Mouse (Mus musculus): ENCODE measurements at regions not wholly inside any gene's neighbourhood (a gene's known extent, or its start where the extent isn't known, plus 50 kb on each side); places are given as distances from the start of the nearest gene placed in this dataset.

GRCm38 (mm10) chr14:76226621-76227297 lies 116.1 kb downstream of the Nufip1 start:
- DNase-seq (ENCODE audit: low read depth in 3 of 3, low spot score in 3 of 3) (no peak), ATAC-seq (ENCODE audit: insufficient read depth) (no peak)
- Histone ChIP-seq H3K27me3 (ENCODE audit: control insufficient read depth, insufficient read depth, low read length) (no peaks in the 10 kb centered on the region), H3K9ac (replicated peaks) (no peak overlapping the region), H3K36me3 (replicated peaks; ENCODE audit: control insufficient read depth, insufficient read depth, low read depth) (no peaks in the 10 kb centered on the region), H3K4me2 (ENCODE audit: low read depth) (no peak overlapping the region), H3K27ac (no peak overlapping the region), H3K4me3 (ENCODE audit: insufficient read depth in 1 of 2, low read depth in 2 of 2, low read length in 2 of 2) (no peak overlapping the region), H3K9me3 (ENCODE audit: control insufficient read depth, low read length) (no peaks in the 10 kb centered on the region), H3K4me1 (replicated peaks; ENCODE audit: control insufficient read depth in 2 of 2, insufficient read depth in 2 of 2, low read length in 1 of 2) (peaks cover 11 to 14% of the 10 kb centered on the region in 2 experiments)
- 49% methylated on average over 4 of the region's 4 CpGs for WGBS (ENCODE audit: insufficient replicate concordance)
- TF ChIP-seq CTCF (IDR thresholded peaks at IDR 0.05; ENCODE audit: low read depth) (no peak), EP300 (IDR thresholded peaks at IDR 0.05; ENCODE audit: low read depth) (no peak)

DNA sequence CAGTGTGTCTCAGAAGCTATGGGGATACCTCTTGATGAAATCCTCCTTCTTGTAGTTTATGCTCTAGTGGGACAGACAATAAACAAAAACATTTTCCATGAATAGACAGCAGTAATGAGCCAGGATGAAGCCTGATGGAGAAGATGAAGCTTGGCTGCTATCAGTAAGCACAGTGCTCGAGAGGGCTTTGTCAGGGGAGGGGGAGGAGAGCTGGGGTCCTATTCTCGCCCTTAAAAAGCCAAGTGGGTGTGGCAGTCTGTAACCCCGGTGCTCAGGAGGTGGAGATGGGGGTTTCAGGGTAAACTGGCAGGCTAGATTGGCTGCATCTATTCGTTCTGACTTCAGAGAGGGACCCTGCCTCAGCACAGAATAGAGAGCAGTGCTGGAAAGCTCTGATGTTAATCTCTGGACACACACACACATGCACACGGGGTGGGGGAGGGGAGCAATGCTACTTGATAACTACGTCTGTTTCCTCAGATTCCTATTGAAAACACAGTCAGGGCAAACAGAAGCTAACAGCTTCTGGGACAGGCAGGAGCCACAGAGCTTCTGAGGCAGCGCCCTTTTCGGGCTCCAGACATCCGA lies 118.4 kb downstream of the Nufip1 start:
- peak; percentile 77 for ATAC-seq (ENCODE audit: insufficient read depth)
- TF ChIP-seq CTCF (IDR thresholded peaks at IDR 0.05; ENCODE audit: low read depth) (no peak), EP300 (IDR thresholded peaks at IDR 0.05; ENCODE audit: low read depth) (peak; percentile 18; the same call in 1 of the 2 replicates)

DNA sequence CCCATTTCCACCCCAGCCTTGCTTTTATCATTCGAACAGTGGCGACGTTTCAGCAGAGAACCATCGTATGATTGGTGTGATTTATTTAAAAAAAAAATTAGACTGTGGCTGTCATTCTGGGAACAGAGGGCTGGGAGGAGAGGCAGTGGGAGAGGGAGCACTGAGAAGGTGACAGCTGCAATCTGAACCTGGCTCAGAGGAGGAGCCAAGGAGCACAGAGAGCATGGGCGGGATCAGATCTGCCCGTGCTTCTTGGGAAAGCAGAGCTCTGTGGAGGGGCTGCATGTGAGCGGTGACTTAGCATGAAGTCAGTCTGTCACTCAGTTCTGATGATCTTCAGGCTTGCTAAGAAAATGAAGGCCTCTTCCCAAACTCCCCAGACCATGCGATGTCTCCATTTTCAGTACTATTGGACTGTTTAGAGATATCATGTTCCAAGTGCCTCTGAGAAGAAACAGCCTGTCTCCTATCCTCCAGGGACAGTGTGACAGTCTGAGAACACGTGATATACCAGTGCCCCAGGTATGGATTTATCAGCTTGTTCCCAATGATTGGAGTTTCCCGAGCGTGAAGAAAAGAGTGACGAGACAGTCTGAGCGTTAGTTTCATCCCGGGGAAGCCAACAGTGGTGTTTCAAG lies 129.3 kb downstream of the Nufip1 start:
- Histone ChIP-seq H3K36me3 (replicated peaks; ENCODE audit: control insufficient read depth, insufficient read depth, low read depth) (no peaks in the 10 kb centered on the region), H3K4me1 (replicated peaks; ENCODE audit: control insufficient read depth in 2 of 2, insufficient read depth in 2 of 2, low read length in 1 of 2) (peaks cover 2 to 10% of the 10 kb centered on the region in 2 experiments; a peak in 3 of 4 replicates), H3K9ac (replicated peaks) (no peak overlapping the region), H3K4me2 (ENCODE audit: low read depth) (no peak overlapping the region), H3K9me3 (ENCODE audit: control insufficient read depth, low read length) (no peaks in the 10 kb centered on the region), H3K4me3 (ENCODE audit: insufficient read depth in 1 of 2, low read depth in 2 of 2, low read length in 2 of 2) (no peak overlapping the region), H3K27me3 (ENCODE audit: control insufficient read depth, insufficient read depth, low read length) (no peaks in the 10 kb centered on the region), H3K27ac (no peak overlapping the region)
- WGBS (ENCODE audit: insufficient replicate concordance): 72% methylated on average over 14 of the region's 14 CpGs
- ATAC-seq (ENCODE audit: insufficient read depth): no peak
- DNase-seq (ENCODE audit: low read depth in 3 of 3, low spot score in 3 of 3): no peak
- no peak for TF ChIP-seq EP300 (IDR thresholded peaks at IDR 0.05; ENCODE audit: low read depth)
- TF ChIP-seq CTCF (IDR thresholded peaks at IDR 0.05; ENCODE audit: low read depth): no peak

More for the DNA sequence above, 118.4 kb downstream of the Nufip1 start:
- peaks cover 7 to 8% of the 10 kb centered on the region in 2 experiments for H3K4me1 ChIP-seq (replicated peaks; ENCODE audit: control insufficient read depth in 2 of 2, insufficient read depth in 2 of 2, low read length in 1 of 2)
- no peaks in the 10 kb centered on the region for H3K36me3 ChIP-seq (replicated peaks; ENCODE audit: control insufficient read depth, insufficient read depth, low read depth)
- H3K27me3 ChIP-seq (ENCODE audit: control insufficient read depth, insufficient read depth, low read length): no peaks in the 10 kb centered on the region
- H3K4me3 ChIP-seq (ENCODE audit: insufficient read depth in 1 of 2, low read depth in 2 of 2, low read length in 2 of 2): peak overlapping the region in 1 of 2 experiments; percentile 5; a peak in 1 of 4 replicates
- no peak overlapping the region for H3K9ac ChIP-seq (replicated peaks)
- DNase-seq (ENCODE audit: low read depth in 3 of 3, low spot score in 3 of 3): peak in 2 of 3 experiments; percentile 4 to 17
- H3K4me2 ChIP-seq (ENCODE audit: low read depth): peak overlapping the region; percentile 40
- 10% methylated on average over 9 of the region's 9 CpGs for WGBS (ENCODE audit: insufficient replicate concordance)
- no peak overlapping the region for H3K27ac ChIP-seq
- H3K9me3 ChIP-seq (ENCODE audit: control insufficient read depth, low read length): no peaks in the 10 kb centered on the region

DNA sequence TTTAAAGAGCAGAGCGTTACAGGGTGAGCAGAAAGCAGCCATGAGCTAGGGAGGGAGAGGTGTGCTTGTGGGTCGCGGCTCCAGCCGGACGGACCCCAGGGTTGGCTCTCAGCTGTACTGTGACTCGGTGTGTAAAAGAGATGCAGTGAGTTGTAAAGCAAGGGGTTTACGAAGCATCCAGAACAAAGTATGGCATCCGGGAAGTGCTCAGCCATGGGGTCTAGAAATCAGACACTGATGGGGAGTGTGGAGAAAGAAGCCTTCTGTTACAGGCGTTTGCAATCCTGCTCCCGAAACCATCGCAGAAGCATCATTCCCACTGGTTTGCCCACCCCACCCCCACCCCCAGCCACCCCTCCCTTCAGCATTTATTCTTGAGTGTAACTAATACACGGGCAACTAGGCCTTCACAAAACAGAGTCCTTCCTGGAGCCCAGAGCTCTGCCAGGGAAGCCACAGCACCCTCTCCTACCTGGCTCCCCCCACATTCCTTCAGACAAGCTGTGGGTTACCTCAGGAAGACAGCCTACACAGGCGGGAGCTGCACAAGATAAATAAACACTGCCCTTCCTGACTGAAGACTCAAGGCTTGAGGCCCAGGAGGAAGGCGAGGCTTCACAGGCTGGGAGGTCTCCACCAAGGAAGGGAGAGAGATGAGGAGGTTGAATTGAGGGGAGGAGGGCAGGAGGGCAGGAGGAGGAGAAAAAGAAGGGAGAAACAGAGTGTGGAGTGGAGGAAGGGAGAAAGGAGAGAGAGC lies 133.1 kb downstream of the Nufip1 start:
- TF ChIP-seq EP300 (IDR thresholded peaks at IDR 0.05; ENCODE audit: low read depth) (no peak), CTCF (IDR thresholded peaks at IDR 0.05; ENCODE audit: low read depth) (no peak)
- Histone ChIP-seq H3K4me1 (replicated peaks; ENCODE audit: control insufficient read depth in 2 of 2, insufficient read depth in 2 of 2, low read length in 1 of 2) (peaks cover 9 to 21% of the 10 kb centered on the region in 2 experiments; a peak in 3 of 4 replicates), H3K27ac (peak overlapping the region; percentile 51), H3K4me3 (ENCODE audit: insufficient read depth in 1 of 2, low read depth in 2 of 2, low read length in 2 of 2) (peak overlapping the region; percentile 14 to 39), H3K4me2 (ENCODE audit: low read depth) (peak overlapping the region; percentile 62), H3K27me3 (ENCODE audit: control insufficient read depth, insufficient read depth, low read length) (no peaks in the 10 kb centered on the region), H3K9ac (replicated peaks) (peak overlapping the region; percentile 47; the same call in 1 of the 2 replicates), H3K36me3 (replicated peaks; ENCODE audit: control insufficient read depth, insufficient read depth, low read depth) (no peaks in the 10 kb centered on the region), H3K9me3 (ENCODE audit: control insufficient read depth, low read length) (no peaks in the 10 kb centered on the region)
- DNase-seq (ENCODE audit: low read depth in 3 of 3, low spot score in 3 of 3) (no peak), ATAC-seq (ENCODE audit: insufficient read depth) (peak; percentile 53; the same call in 1 of the 2 replicates)
- WGBS (ENCODE audit: insufficient replicate concordance): 68% methylated on average over 13 of the region's 14 CpGs

Measured in liver, embryonic 14.5 days (tissue).